Mouse (Mus musculus): ENCODE results near the gene Lrrc23.

GRCm38 (mm10) chr6:124720904-124721303 is 58.6 kb downstream of the Lrrc23 start:
- no peak for TF ChIP-seq GATA1 (IDR thresholded peaks at IDR 0.05; ENCODE audit: borderline replicate concordance, low read length)
- no peak for TF ChIP-seq TAL1 (conservative IDR thresholded peaks at IDR 0.05; ENCODE audit: low read depth, low read length)
